Mouse (Mus musculus) intestine, embryonic 15.5 days (tissue): ENCODE measurements at regions not wholly inside any gene's neighbourhood (a gene's known extent, or its start where the extent isn't known, plus 50 kb on each side); places are given as distances from the start of the nearest gene placed in this dataset.

Experiments
- ATAC-seq: fragments of 200-750 bp; cut with Nextera tagmentation; 2 replicates; pipeline ENCODE4 v1.8.0; 2017; ENCODE audit warnings: moderate TSS enrichment, moderate library complexity
- H3K27ac ChIP-seq: fragments of 300-500 bp; sonication (generic); 2 replicates; pipeline ENCODE4 v1.5.1; 2015; ENCODE audit warnings: mild to moderate bottlenecking, inconsistent platforms
- H3K27me3 ChIP-seq: fragments of 300-500 bp; sonication (generic); replicated peaks from 2 replicates; pipeline ENCODE4 v1.6.1; 2015; ENCODE audit warnings: inconsistent platforms
- H3K36me3 ChIP-seq: fragments of 300-500 bp; sonication (generic); 2 replicates; pipeline ENCODE4 v1.6.1; 2015; ENCODE audit warnings: inconsistent platforms
- H3K4me1 ChIP-seq: fragments of 300-500 bp; sonication (generic); replicated peaks from 2 replicates; pipeline ENCODE4 v1.6.1; 2015; ENCODE audit warnings: inconsistent platforms
- H3K4me2 ChIP-seq: fragments of 300-500 bp; sonication (generic); replicated peaks from 2 replicates; pipeline ENCODE4 v1.6.1; 2015; ENCODE audit warnings: mild to moderate bottlenecking, inconsistent platforms
- H3K4me3 ChIP-seq: fragments of 300-500 bp; sonication (generic); replicated peaks from 2 replicates; pipeline ENCODE4 v1.5.1; 2015; ENCODE audit warnings: inconsistent platforms
- H3K9ac ChIP-seq: fragments of 300-500 bp; sonication (generic); 2 replicates; pipeline ENCODE4 v1.6.1; 2015; ENCODE audit warnings: inconsistent platforms
- H3K9me3 ChIP-seq: fragments of 300-500 bp; sonication (generic); 2 replicates; pipeline ENCODE4 v1.6.1; 2016; ENCODE audit warnings: inconsistent platforms
- WGBS: fragments of 180-500 bp; shearing (Covaris S2); methylation state at CpG from one replicate; pipeline ENCODE4 v1.1.7; 2015; 5-methylcytosine and 5-hydroxymethylcytosine counted together

DNA sequence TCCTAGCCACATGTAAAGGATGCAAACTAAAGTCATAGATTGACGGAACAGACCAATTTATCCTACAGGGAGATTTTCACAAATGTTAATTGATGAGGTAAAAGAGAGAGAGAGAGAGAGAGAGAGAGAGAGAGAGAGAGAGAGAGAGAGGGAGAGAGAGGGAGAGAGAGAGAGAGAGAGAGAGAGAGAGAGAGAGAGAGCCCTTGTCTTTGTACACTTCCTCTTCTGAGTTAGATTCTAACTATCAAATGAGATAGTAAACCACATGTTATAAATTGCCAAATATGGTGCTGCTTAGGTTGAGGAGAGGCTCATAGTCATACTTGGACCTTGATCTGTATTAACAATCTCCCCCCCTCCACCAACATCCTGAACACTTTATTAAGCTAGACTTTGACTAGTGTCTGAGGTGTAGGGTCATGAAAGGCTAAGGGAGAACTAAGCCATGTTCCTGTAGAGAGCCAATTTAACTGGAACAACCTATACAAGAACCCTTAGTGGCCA, 1412.2 kb downstream of the Gsdmc2 start:
- Histone ChIP-seq H3K4me1 (no peaks in the 10 kb centered on the region), H3K4me2 (no peak overlapping the region), H3K27ac (no peak overlapping the region), H3K4me3 (no peak overlapping the region), H3K9me3 (no peaks in the 10 kb centered on the region), H3K27me3 (no peaks in the 10 kb centered on the region), H3K36me3 (no peaks in the 10 kb centered on the region), H3K9ac (no peak overlapping the region)
- ATAC-seq: no peak; the same call in 1 of the 2 replicates
- WGBS: 97% methylated on average over 1 of the region's 1 CpGs

DNA sequence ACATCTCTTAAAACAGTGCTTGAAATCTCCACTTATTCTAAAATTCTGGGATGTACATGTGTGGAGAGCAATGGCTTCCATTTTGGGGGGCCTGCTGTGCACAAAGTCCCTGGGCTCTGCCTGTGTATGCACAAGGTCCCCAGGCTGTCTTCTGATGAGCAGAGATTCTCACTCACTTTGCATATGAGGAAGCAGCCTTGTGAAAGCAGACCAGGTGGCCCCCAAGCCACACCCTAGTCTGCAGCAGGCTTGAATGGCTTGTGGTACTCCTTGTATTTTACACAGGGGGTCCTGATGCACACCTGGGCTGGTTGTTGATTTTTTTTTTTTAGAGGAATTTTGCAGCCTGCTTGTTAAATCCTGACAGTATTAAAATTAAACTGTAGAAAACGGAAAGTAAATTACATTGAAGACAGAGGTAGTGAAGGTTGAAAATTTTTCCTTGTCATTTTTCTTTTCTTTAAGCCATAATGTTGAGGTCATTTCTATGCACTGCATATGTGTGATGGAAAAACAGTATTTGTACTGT, 1413.8 kb downstream of the Gsdmc2 start:
- Histone ChIP-seq H3K27me3 (no peaks in the 10 kb centered on the region), H3K9me3 (no peaks in the 10 kb centered on the region), H3K4me2 (no peak overlapping the region), H3K4me3 (no peak overlapping the region), H3K36me3 (no peaks in the 10 kb centered on the region), H3K9ac (no peak overlapping the region), H3K27ac (no peak overlapping the region), H3K4me1 (no peaks in the 10 kb centered on the region)
- WGBS: 76% methylated on average over 1 of the region's 1 CpGs
- ATAC-seq: no peak

DNA sequence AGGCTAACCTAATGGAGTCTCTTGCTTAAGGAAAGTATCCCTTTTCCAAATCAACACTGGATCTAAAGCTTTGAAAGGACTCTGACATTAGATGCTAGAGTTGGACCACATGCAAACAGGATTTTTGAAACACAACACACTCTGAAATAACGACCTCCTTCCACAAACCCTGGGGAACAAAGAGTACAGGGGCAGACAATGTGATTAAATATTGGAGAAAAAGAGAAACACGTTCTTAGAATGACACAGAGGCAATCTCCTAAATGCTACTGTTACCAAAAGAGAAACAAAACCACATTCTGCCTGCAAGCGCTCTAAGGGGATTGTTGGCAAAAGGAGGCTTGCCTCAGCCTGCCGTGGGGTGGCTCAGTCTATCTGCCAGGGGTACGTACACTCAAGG, 1422.0 kb downstream of the Gsdmc2 start:
- Histone ChIP-seq H3K4me2 (no peak overlapping the region), H3K27me3 (no peaks in the 10 kb centered on the region), H3K9me3 (no peaks in the 10 kb centered on the region), H3K4me1 (no peaks in the 10 kb centered on the region), H3K9ac (no peak overlapping the region), H3K36me3 (no peaks in the 10 kb centered on the region), H3K27ac (no peak overlapping the region), H3K4me3 (no peak overlapping the region)
- 74% methylated on average over 5 of the region's 5 CpGs for WGBS
- ATAC-seq: no peak

GRCm38 (mm10) chr15:62421073-62421851, 1423.7 kb downstream of the Gsdmc2 start:
- Histone ChIP-seq H3K27ac (no peak overlapping the region), H3K36me3 (no peaks in the 10 kb centered on the region), H3K4me2 (no peak overlapping the region), H3K9me3 (no peaks in the 10 kb centered on the region), H3K27me3 (no peaks in the 10 kb centered on the region), H3K9ac (no peak overlapping the region), H3K4me3 (no peak overlapping the region), H3K4me1 (no peaks in the 10 kb centered on the region)
- no peak for ATAC-seq
- 92% methylated on average over 7 of the region's 7 CpGs for WGBS

- no peak overlapping the region for H3K9ac ChIP-seq
- no peaks in the 10 kb centered on the region for H3K4me1 ChIP-seq
- H3K27ac ChIP-seq: no peak overlapping the region
These were observed 1428.3 kb downstream of the Gsdmc2 start for GRCm38 (mm10) chr15:62416691-62417090.

DNA sequence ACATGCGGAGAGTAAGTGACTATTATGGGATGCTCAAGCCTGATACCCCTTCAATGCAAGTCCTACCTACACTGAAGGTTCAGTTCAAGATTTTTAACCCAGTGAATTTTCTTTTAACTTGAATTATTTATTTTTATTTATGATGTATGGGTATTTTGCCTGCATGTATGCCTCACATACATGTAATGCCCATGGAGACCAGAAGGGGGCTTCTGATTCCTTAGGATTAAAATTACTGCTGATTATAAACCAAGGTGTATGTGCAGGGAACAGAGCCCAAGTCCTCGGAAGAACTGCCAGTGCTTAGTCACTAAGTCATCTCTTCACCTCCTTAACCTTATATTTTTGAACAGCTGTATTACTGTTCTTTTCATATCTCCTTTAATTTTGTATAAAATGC, 1431.3 kb downstream of the Gsdmc2 start:
- 92% methylated on average over 2 of the region's 2 CpGs for WGBS
- no peak overlapping the region for H3K4me3 ChIP-seq
- H3K27me3 ChIP-seq: no peaks in the 10 kb centered on the region
- no peak overlapping the region for H3K4me2 ChIP-seq
- H3K9me3 ChIP-seq: no peaks in the 10 kb centered on the region
- H3K27ac ChIP-seq: no peak overlapping the region
- H3K9ac ChIP-seq: no peak overlapping the region
- ATAC-seq: no peak
- no peaks in the 10 kb centered on the region for H3K36me3 ChIP-seq
- no peaks in the 10 kb centered on the region for H3K4me1 ChIP-seq

More at GRCm38 (mm10) chr15:62416691-62417090, 1428.3 kb downstream of the Gsdmc2 start:
- H3K27me3 ChIP-seq: no peaks in the 10 kb centered on the region
- H3K4me3 ChIP-seq: no peak overlapping the region
- no peaks in the 10 kb centered on the region for H3K9me3 ChIP-seq
- no peak for ATAC-seq
- H3K36me3 ChIP-seq: no peaks in the 10 kb centered on the region
- H3K4me2 ChIP-seq: no peak overlapping the region

- Histone ChIP-seq H3K9me3 (no peaks in the 10 kb centered on the region), H3K27me3 (no peaks in the 10 kb centered on the region), H3K27ac (no peak overlapping the region), H3K36me3 (no peaks in the 10 kb centered on the region), H3K4me2 (no peak overlapping the region), H3K4me1 (no peaks in the 10 kb centered on the region), H3K4me3 (no peak overlapping the region), H3K9ac (no peak overlapping the region)
- ATAC-seq: no peak
- 90% methylated on average over 5 of the region's 5 CpGs for WGBS
These were observed 1442.8 kb downstream of the Gsdmc2 start for GRCm38 (mm10) chr15:62402142-62402541.

DNA sequence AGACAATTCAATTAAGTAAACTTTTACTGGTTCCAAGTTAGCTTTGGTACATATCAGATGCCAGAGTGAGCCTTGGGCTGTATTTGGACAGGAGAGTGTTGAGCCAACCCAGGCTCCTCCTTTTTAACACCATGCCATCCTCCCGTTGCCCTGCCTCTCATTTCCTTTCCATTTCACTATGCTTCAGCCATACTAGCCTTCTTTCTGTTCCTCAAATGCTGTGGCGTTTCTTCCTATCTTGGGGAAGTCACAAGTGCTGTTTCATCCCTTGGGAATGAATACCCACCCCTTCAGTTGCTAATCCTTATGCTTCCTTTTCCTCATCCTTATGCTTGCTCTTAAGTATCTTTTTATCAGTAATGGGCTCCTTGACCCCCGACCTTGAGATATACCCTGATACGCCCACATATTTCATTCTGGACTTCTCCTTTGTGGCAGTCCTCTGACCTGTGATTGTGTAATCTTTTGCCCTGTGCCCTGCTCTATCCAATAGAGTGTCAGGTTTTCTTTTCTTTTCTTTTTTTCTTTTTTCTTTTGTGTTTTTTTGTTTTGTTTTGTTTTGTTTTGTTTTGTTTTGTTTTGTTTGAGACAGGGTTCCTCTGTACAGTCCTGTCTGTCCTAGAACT, 1443.9 kb downstream of the Gsdmc2 start:
- H3K4me3 ChIP-seq: no peak overlapping the region
- no peak overlapping the region for H3K27ac ChIP-seq
- no peak overlapping the region for H3K9ac ChIP-seq
- H3K27me3 ChIP-seq: no peaks in the 10 kb centered on the region
- WGBS: 63% methylated on average over 4 of the region's 4 CpGs
- H3K4me1 ChIP-seq: no peaks in the 10 kb centered on the region
- ATAC-seq: no peak
- H3K36me3 ChIP-seq: no peaks in the 10 kb centered on the region
- H3K4me2 ChIP-seq: no peak overlapping the region
- H3K9me3 ChIP-seq: no peaks in the 10 kb centered on the region

GRCm38 (mm10) chr15:62399381-62399780, 1445.6 kb downstream of the Gsdmc2 start:
- H3K9me3 ChIP-seq: no peaks in the 10 kb centered on the region
- no peak overlapping the region for H3K9ac ChIP-seq
- no peak overlapping the region for H3K27ac ChIP-seq
- H3K27me3 ChIP-seq: no peaks in the 10 kb centered on the region
- no peak overlapping the region for H3K4me3 ChIP-seq
- H3K4me1 ChIP-seq: no peaks in the 10 kb centered on the region
- H3K4me2 ChIP-seq: no peak overlapping the region
- no peak for ATAC-seq
- no peaks in the 10 kb centered on the region for H3K36me3 ChIP-seq
- WGBS: 67% methylated on average over 1 of the region's 1 CpGs

GRCm38 (mm10) chr15:62397009-62397408, 1448.0 kb downstream of the Gsdmc2 start:
- H3K9me3 ChIP-seq: no peaks in the 10 kb centered on the region

DNA sequence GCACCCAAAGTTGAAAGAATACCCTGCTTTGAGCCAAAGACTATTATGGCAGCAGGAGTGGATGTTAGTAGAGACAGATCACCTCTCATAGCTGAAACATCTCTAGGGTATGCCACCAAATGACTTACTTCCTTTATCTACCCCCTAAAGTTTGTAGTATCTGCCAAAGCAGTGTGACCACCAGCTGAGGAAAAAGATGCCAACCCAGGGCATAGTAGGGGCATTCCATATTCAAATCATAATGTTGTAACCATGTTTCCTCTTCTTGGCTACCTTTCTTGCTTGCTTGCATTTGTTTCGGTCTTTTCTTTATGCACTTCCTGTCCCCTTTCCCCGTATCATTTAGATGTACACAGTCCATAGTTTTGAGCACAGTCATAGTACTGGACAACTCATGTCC, 1449.6 kb downstream of the Gsdmc2 start:
- H3K27ac ChIP-seq: no peak overlapping the region
- no peaks in the 10 kb centered on the region for H3K4me1 ChIP-seq
- no peaks in the 10 kb centered on the region for H3K27me3 ChIP-seq
- H3K9me3 ChIP-seq: no peaks in the 10 kb centered on the region
- 87% methylated on average over 2 of the region's 2 CpGs for WGBS
- H3K36me3 ChIP-seq: no peaks in the 10 kb centered on the region
- ATAC-seq: no peak
- H3K4me2 ChIP-seq: no peak overlapping the region
- no peak overlapping the region for H3K4me3 ChIP-seq
- no peak overlapping the region for H3K9ac ChIP-seq

More at GRCm38 (mm10) chr15:62397009-62397408, 1448.0 kb downstream of the Gsdmc2 start:
- ATAC-seq: peak; percentile 66
- Histone ChIP-seq H3K27ac (no peak overlapping the region), H3K27me3 (no peaks in the 10 kb centered on the region), H3K4me2 (no peak overlapping the region), H3K4me1 (no peaks in the 10 kb centered on the region), H3K4me3 (no peak overlapping the region), H3K36me3 (no peaks in the 10 kb centered on the region), H3K9ac (no peak overlapping the region)
- WGBS: 22% methylated on average over 7 of the region's 7 CpGs

DNA sequence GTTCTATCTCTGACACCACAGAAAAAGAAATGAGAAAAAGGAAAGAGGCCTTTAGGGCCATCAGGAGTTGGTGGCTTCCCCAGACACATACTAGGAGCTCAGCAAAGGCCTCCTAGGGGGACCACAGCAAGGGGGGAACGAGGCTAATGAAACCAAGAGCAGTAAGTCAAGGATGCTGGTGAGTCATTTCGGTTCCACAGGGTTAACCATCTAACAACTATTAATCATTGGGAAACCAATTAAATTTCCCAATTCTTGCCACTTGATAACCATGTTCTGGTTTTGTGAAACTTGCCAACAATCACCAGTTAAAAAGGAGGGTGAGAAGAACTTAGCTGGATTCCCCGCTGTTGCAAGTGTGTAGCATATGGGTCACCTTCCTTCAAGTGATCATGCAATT, 1451.6 kb downstream of the Gsdmc2 start:
- Histone ChIP-seq H3K9ac (no peak overlapping the region), H3K27ac (no peak overlapping the region), H3K4me3 (no peak overlapping the region), H3K27me3 (no peaks in the 10 kb centered on the region), H3K4me2 (no peak overlapping the region), H3K9me3 (no peaks in the 10 kb centered on the region), H3K36me3 (no peaks in the 10 kb centered on the region), H3K4me1 (no peaks in the 10 kb centered on the region)
- ATAC-seq: no peak
- 92% methylated on average over 3 of the region's 3 CpGs for WGBS
